Mouse (Mus musculus) liver, embryonic 14.5 days (tissue): Measurements from ENCODE around the gene Llph. TPM values are rescaled to one million over a fixed set of nuclear protein-coding genes. Genes with fewer than 3 reads are reported as not detected.

Experiments
- ATAC-seq: fragments of 200-750 bp; cut with Nextera tagmentation; 2 replicates; pipeline ENCODE4 v1.8.0; 2017; ENCODE audit warnings: moderate number of reproducible peaks, mild to moderate bottlenecking, moderate library complexity; ENCODE audit not compliant: insufficient read depth
- DNase-seq, 3 experiments: peaks; one replicate each; pipeline ENCODE4 v3.0.0-alpha.2; 2012 to 2013; ENCODE audit warnings: low read depth in 3 of 3, low spot score in 3 of 3
- H3K27ac ChIP-seq: fragments of 300-500 bp; sonication (generic); 2 replicates; pipeline ENCODE4 v1.5.1; 2014; ENCODE audit warnings: moderate library complexity, mild to moderate bottlenecking, control low read depth, inconsistent platforms
- H3K27me3 ChIP-seq: fragments of 300-500 bp; sonication (generic); 2 replicates; pipeline ENCODE4 v1.6.1; 2014; ENCODE audit warnings: mild to moderate bottlenecking, low read length, moderate library complexity; ENCODE audit not compliant: control insufficient read depth, insufficient read depth
- H3K36me3 ChIP-seq: fragments of 300-500 bp; sonication (generic); replicated peaks from 2 replicates; pipeline ENCODE4 v1.6.1; 2014; ENCODE audit warnings: low read depth; ENCODE audit not compliant: control insufficient read depth, insufficient read depth
- H3K4me1 ChIP-seq, 2 experiments: fragments of 200-500 bp in 1 of 2; fragments of 300-500 bp in 1 of 2; sonication (generic) in 1 of 2; replicated peaks; 2 replicates each; pipeline ENCODE4 v1.6.1; 2012 to 2014; ENCODE audit warnings: antibody characterized with exemption in 1 of 2, inconsistent platforms in 1 of 2, low read length in 1 of 2; ENCODE audit not compliant: control insufficient read depth in 2 of 2, insufficient read depth in 2 of 2
- H3K4me2 ChIP-seq: fragments of 300-500 bp; sonication (generic); 2 replicates; pipeline ENCODE4 v1.6.1; 2014; ENCODE audit warnings: low read depth, mild to moderate bottlenecking, control low read depth, moderate library complexity
- H3K4me3 ChIP-seq, 2 experiments: fragments of 200-500 bp in 1 of 2; fragments of 300-500 bp in 1 of 2; sonication (generic) in 1 of 2; 2 replicates each; pipeline ENCODE4 v1.5.1; 2012 to 2014; ENCODE audit warnings: low read depth in 2 of 2, low read length in 2 of 2, mild to moderate bottlenecking in 2 of 2, control low read depth in 1 of 2, inconsistent platforms in 1 of 2, moderate library complexity in 1 of 2; ENCODE audit not compliant: insufficient read depth in 1 of 2
- H3K9ac ChIP-seq: fragments of 300-500 bp; sonication (generic); replicated peaks from 2 replicates; pipeline ENCODE4 v1.6.1; 2014; ENCODE audit warnings: mild to moderate bottlenecking, control low read depth, moderate library complexity
- H3K9me3 ChIP-seq: fragments of 300-500 bp; sonication (generic); 2 replicates; pipeline ENCODE4 v1.6.1; 2016; ENCODE audit warnings: low read length, mixed read lengths; ENCODE audit not compliant: control insufficient read depth
- CTCF ChIP-seq: IDR thresholded peaks from 2 replicates; pipeline ENCODE4 v1.5.1; 2016; ENCODE audit warnings: antibody characterized with exemption, low read depth, control low read depth
- EP300 ChIP-seq: IDR thresholded peaks from 2 replicates; pipeline ENCODE4 v1.6.1; 2016; ENCODE audit warnings: antibody characterized with exemption, low read depth
- WGBS: fragments of 180-500 bp; shearing (Covaris S2); extraction: QIAGEN DNeasy Blood & Tissue Kit; methylation state at CpG from one replicate; pipeline ENCODE4 v1.1.7; 2014; ENCODE audit not compliant: insufficient replicate concordance; 5-methylcytosine and 5-hydroxymethylcytosine counted together
- polyA plus RNA-seq, 2 experiments: library from polyadenylated mRNA; depleted of rRNA in 1 of 2; stranded (reverse) in 1 of 2; unstranded in 1 of 2; fragments of >200 nt; fragmentation: Nextera tagmentation in 1 of 2; extraction: Ambion mirVana in 1 of 2; gene quantifications; 2 replicates each; pipeline versions ENCODE4 v1.2.1 to v1.2.3; 2012 to 2014

Llph gene
- polyA plus RNA-seq, 2 experiments: 32.2 to 33.6 TPM

DNA sequence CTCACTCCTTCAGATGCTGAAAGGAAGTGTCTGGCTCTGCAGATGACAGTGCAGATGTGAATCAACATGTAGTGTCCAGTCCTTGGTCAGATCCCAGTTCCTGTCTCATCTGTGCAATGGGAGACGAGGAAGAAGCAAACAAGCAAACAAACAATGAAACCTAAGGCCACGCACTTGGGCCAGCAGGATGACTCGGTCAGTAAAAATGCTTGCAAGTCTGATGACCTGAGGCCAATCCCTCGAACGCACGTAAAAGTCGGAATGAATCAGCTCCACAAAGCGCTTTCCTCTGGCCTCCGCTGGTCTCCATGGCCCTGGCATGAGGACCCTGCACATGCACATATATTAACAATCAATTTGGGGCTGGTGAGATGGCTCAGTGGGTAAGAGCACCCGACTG lies 7.9 kb upstream of the Llph start:
- 83% methylated on average over 10 of the region's 10 CpGs for WGBS
- ATAC-seq: no peak
- Histone ChIP-seq H3K4me3 (no peak overlapping the region), H3K4me1 (no peaks in the 10 kb centered on the region), H3K4me2 (no peak overlapping the region), H3K9me3 (no peaks in the 10 kb centered on the region), H3K27me3 (no peaks in the 10 kb centered on the region), H3K36me3 (no peaks in the 10 kb centered on the region), H3K9ac (no peak overlapping the region), H3K27ac (no peak overlapping the region)
- DNase-seq: no peak
- TF ChIP-seq EP300: no peak
- TF ChIP-seq CTCF: no peak

DNA sequence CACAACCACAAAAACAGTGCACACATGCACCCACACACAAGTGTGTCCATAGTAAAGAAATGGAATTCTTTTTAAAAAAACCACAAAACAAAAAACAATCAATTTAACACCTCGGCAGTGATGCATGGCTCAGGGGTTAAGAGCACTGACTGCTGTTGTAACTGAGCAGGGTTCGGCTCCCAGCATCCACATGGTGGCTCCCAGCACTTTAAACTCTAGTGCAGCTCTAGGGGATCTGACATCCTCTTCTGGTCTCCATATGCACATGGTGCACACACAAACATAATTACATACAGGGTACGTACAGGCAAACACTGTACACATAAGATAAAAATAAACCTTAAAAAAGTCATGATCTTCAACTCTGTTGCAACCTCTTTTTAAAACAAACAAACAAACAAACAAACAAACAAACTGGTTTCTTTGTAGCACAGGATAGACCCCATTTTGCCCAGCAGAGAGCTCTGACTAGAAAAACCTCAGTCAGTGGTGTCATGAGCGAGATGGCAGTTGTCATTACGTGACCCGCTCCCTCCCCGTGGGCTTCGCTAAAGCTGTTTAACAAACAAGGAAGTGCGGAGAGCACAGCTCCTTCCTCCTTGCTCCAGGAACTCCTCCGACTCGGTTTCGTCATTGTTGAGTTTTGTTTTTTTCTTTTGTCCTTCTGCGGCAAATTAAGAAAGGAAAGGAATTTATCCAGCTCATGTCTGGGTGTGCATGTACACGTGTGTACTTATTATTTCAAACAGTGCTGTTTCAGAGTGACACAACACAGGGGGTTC lies 7.1 kb upstream of the Llph start:
- no peak for DNase-seq
- ATAC-seq: 0 out of 2 replicates have a peak, but pooled peaks have one; percentile 26
- Histone ChIP-seq H3K9me3 (no peaks in the 10 kb centered on the region), H3K36me3 (no peaks in the 10 kb centered on the region), H3K4me1 (no peaks in the 10 kb centered on the region), H3K27me3 (no peaks in the 10 kb centered on the region), H3K4me2 (no peak overlapping the region), H3K4me3 (no peak overlapping the region), H3K27ac (no peak overlapping the region), H3K9ac (no peak overlapping the region)
- 47% methylated on average over 14 of the region's 14 CpGs for WGBS
- TF ChIP-seq EP300 (no peak), CTCF (no peak)

- Histone ChIP-seq H3K27me3 (no peaks in the 10 kb centered on the region), H3K4me3 (no peak overlapping the region), H3K9ac (no peak overlapping the region), H3K27ac (no peak overlapping the region), H3K4me1 (no peaks in the 10 kb centered on the region), H3K9me3 (no peaks in the 10 kb centered on the region), H3K4me2 (no peak overlapping the region), H3K36me3 (no peaks in the 10 kb centered on the region)
- no peak for DNase-seq
- 69% methylated on average over 7 of the region's 7 CpGs for WGBS
- TF ChIP-seq EP300: no peak
- TF ChIP-seq CTCF: no peak
- ATAC-seq: no peak
These were observed 6.1 kb upstream of the Llph start for GRCm38 (mm10) chr10:120220776-120221175.

GRCm38 (mm10) chr10:120231718-120232117 lies 4.8 kb downstream of the Llph start:
- Histone ChIP-seq H3K9me3 (no peaks in the 10 kb centered on the region), H3K9ac (no peak overlapping the region), H3K4me2 (no peak overlapping the region), H3K27ac (no peak overlapping the region), H3K27me3 (no peaks in the 10 kb centered on the region), H3K36me3 (peaks cover 11% of the 10 kb centered on the region), H3K4me3 (no peak overlapping the region), H3K4me1 (peaks cover 0 to 5% of the 10 kb centered on the region in 2 experiments; a peak in 3 of 4 replicates)
- ATAC-seq: no peak
- peak in 1 of 3 experiments; percentile 36 for DNase-seq
- no peak for TF ChIP-seq EP300
- peak; percentile 88 for TF ChIP-seq CTCF
- WGBS: 23% methylated on average over 5 of the region's 5 CpGs

DNA sequence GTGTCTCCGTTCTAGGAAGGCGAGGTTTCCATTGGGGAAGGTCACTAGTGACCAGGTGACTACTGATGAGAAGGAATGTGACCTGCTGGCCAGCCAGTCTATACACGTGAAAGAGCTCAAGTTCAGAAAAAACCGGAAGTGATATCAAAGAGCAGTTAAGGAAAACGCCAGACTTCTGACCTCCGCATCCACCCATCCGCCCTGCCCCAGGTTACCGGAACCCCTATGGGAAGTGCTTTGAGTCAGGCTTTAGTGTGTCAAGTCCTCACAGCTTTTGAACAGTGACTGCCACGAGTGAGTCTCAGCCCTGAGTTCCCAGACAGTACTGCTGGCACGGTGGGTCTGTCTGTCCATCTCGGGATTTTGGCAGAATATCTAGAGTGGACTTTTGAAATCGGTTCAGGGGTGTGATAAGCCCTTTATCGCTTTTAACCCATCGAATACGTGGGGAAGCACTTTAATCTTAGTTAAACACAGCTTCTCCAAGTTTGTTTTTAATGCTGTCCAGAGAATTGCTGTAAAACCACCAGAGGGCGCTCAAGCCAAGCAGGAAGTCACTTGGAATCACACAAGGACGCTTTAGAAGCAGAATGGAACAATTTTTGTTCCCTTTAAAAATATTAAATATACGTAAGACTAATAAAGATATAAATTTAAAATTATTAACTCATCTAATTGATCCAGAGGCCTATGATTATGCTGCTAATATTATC lies 6.9 kb downstream of the Llph start:
- H3K9ac ChIP-seq: no peak overlapping the region; the same call in 1 of the 2 replicates
- H3K4me1 ChIP-seq: no peaks in the 10 kb centered on the region
- no peaks in the 10 kb centered on the region for H3K27me3 ChIP-seq
- H3K27ac ChIP-seq: no peak overlapping the region
- H3K9me3 ChIP-seq: no peaks in the 10 kb centered on the region
- WGBS: 22% methylated on average over 18 of the region's 18 CpGs
- peak overlapping the region; percentile 52 for H3K4me2 ChIP-seq
- H3K4me3 ChIP-seq: peak overlapping the region; percentile 23 to 25; a peak in 2 of 4 replicates
- peaks cover 7% of the 10 kb centered on the region for H3K36me3 ChIP-seq
- ATAC-seq (peak; percentile 34; the same call in 1 of the 2 replicates), DNase-seq (peak; percentile 48 to 58 (median 57))
- no peak for TF ChIP-seq EP300
- TF ChIP-seq CTCF: peak; percentile 75
